Mouse (Mus musculus) CD4-positive, CD25-positive, alpha-beta regulatory T cell (primary cell): ENCODE data around the gene Efcab10. TPM values are rescaled to one million over a fixed set of nuclear protein-coding genes. Genes with fewer than 3 reads are reported as not detected.

Experiments
- polyA plus RNA-seq: library from polyadenylated mRNA; unstranded; fragments of 100-300 nt; shearing (Covaris generic); gene quantifications from one replicate; pipeline ENCODE4 v1.2.1, GENCODE M21; 2017

The Efcab10 gene
- polyA plus RNA-seq, result not detected

DNA sequence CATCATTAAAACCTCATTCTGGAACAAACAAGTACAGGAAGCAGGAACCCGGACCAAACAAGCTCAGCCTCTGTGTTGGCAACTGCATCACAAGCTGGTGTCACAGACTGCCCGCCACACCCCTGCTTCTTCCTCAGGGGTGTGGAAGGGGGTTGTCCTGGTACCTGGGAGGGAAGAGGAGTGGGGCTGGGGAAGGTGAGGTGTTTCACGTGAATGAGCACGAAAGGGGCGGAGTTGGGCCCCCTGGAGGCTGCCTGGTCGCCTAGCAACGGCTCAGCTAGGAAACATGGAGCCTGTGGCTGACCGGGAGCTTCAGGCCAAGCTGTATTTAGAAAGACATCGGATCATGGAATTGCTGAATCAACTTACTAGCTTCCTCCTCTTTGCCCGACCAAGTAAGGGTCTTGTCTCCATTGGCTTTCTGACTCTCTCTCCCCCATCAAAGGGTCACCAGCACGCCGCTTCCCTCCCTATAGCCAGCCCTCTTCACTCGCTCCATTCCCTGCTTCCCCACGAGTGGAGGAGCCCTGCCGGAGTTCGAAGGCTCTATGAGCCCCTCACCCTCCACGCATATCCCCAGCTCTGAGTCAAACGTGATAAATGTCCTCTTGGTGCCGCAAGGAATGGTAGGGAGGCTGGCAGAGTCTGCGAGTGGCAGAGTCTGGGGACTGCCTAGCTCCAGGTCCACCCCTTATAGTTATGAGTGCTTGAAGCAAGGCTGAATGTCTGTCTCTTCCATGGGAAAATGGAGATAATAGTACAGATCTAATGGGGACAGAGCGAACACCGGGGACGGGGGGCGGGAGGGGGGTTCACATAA, at the start of gene Efcab10:
Gene Efcab10 (plus strand): TSS at position 51 of the 820 bp plus-strand sequence.

DNA sequence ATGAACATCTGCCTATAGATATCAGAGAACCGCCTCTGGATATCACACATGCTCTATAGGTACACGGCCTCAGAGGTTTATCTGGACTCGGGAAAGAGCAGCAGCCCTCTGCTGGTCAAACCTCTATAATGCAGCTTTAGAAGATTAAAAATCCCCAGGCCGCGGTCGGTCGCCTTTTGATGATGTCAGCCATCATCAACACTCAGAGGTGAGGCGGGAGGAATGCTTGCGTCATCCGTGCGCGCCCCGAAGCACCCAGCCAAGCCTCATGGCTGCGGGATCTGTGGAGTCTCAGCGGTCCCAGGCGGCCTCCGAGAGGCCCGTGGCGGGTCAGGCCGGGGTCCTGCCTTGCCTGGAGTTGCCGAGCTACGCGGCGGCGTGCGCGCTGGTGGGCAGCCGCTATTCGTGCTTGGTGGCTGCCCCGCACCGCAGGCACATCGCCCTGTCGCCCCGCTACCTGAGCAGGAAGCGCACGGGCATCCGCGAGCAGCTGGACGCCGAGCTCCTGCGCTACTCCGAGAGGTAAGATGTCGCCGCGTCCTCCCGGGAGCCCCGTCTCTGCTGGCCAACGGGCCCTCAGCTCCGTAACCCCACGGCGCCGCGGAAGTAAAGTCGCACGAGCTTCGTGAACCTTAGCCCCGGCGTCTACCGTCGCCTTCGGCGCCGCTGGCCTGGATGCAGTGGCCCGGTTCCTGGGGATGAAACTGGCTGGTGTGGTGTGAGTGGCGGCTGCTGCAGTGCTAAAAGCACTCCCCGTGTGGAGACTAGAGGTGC, 34.9 kb downstream of the Efcab10 start, which contains the start of gene Twistnb:
Gene Twistnb (plus strand): TSS at position 249 of the 774 bp plus-strand sequence.

Other genes with a start within 250 kb of the Efcab10 start
- 86.7 TPM for gene Atxn7l1, start 247.2 kb upstream of the Efcab10 start, polyA plus RNA-seq
- 79.7 TPM for gene Twistnb, start 34.8 kb downstream of the Efcab10 start, polyA plus RNA-seq